9 mouse cellular contexts compared by ENCODE assay signal in genomic region chr13:54054962-54055361, GRCm38 (mm10). TPM values are rescaled to one million over a fixed set of nuclear protein-coding genes. Genes with fewer than 3 reads are reported as not detected.
A peak's percentile ranks its signal among the peaks of the same experiment; 100 is the strongest.
DNase-seq lines count a peak whose midpoint lies in the region; ATAC-seq and TF ChIP-seq lines count a peak whose summit lies in the region.
"Had no signal": no experiment of that assay in that cellular context is flagged by ENCODE, and none has a peak within 500 bp of the region (broad histone marks: within the 10 kb centered on the region; RNA-seq: fewer than 3 reads in every experiment).

No protein-coding gene starts in this region.

- WGBS in thymus, adult 2 months, result 4% methylated on average over 20 of the region's 20 CpGs
- under 1% methylated on average over 20 of the region's 20 CpGs for WGBS in limb, embryonic 14.5 days
- WGBS in stomach, embryonic 15.5 days, result under 1% methylated on average over 20 of the region's 20 CpGs

- H3K36me3 ChIP-seq in thymus, adult 2 months (ENCODE audit: control insufficient read depth, insufficient read depth, low read length), result no peaks in the 10 kb centered on the region
- H3K36me3 ChIP-seq in limb, embryonic 14.5 days (ENCODE audit: control insufficient read depth, insufficient read depth, low read length), result no peaks in the 10 kb centered on the region
- no peaks in the 10 kb centered on the region for H3K36me3 ChIP-seq in stomach, embryonic 15.5 days

- no peak overlapping the region for H3K4me3 ChIP-seq in thymus, adult 2 months (ENCODE audit: control insufficient read depth, insufficient read depth, low read length)
- peak overlapping the region; percentile 42 for H3K4me3 ChIP-seq in limb, embryonic 14.5 days (replicated peaks; ENCODE audit: low read length)
- peak overlapping the region; percentile 45 for H3K4me3 ChIP-seq in stomach, embryonic 15.5 days (replicated peaks)
- H3K4me3 ChIP-seq: erythroblast, embryonic 14.5 days had no signal

- no peak for ATAC-seq in limb, embryonic 14.5 days (ENCODE audit: low FRiP score, low read depth)
- ATAC-seq in stomach, embryonic 15.5 days (ENCODE audit: insufficient read depth, low FRiP score, low read depth), result no peak
- ATAC-seq in monocyte, adult 5-6 weeks (replicated peaks; ENCODE audit: insufficient number of reproducible peaks, low FRiP score, low TSS enrichment, poor library complexity, severe bottlenecking), result no peak

- TF ChIP-seq CTCF in thymus, adult 2 months (IDR thresholded peaks at IDR 0.05; ENCODE audit: borderline replicate concordance, control insufficient read depth, extremely low read depth, insufficient read depth, low read length, poor library complexity), result no peak

- no peak for TF ChIP-seq POLR2A in thymus, adult 2 months (IDR thresholded peaks at IDR 0.05; ENCODE audit: control insufficient read depth, extremely low read depth, insufficient read depth, low read length, poor library complexity)
- no peak for TF ChIP-seq POLR2A in limb, embryonic 14.5 days (IDR thresholded peaks at IDR 0.05; ENCODE audit: borderline replicate concordance, extremely low read depth, insufficient read depth, insufficient read length)

- peak overlapping the region; percentile 77 for H3K4me2 ChIP-seq in limb, embryonic 14.5 days (replicated peaks; ENCODE audit: low read depth, low read length, severe bottlenecking)
- peak overlapping the region; percentile 95 for H3K4me2 ChIP-seq in stomach, embryonic 15.5 days

- no peak overlapping the region for H3K9ac ChIP-seq in limb, embryonic 14.5 days (ENCODE audit: low read depth, low read length, severe bottlenecking)
- no peak overlapping the region for H3K9ac ChIP-seq in stomach, embryonic 15.5 days

- peak; percentile 44 for DNase-seq in embryo, embryonic 10.5 days (ENCODE audit: low spot score)
- DNase-seq in embryo, embryonic 10 days (ENCODE audit: low spot score), result no peak
- DNase-seq in thymus, postnatal 14 days, result peak; percentile 19
- DNase-seq in thymus, adult 2 months, result no peak
- DNase-seq in limb, embryonic 14.5 days (ENCODE audit: low spot score), result no peak
- no peak for DNase-seq in adrenal gland, postnatal 36 days

- H3K9me3 ChIP-seq in limb, embryonic 14.5 days (ENCODE audit: control insufficient read depth, low read length), result no peaks in the 10 kb centered on the region
- no peaks in the 10 kb centered on the region for H3K9me3 ChIP-seq in stomach, embryonic 15.5 days

- H3K27ac ChIP-seq in thymus, adult 2 months (ENCODE audit: control insufficient read depth, insufficient read depth, low read length), result no peak overlapping the region
- H3K27ac ChIP-seq in limb, embryonic 14.5 days (replicated peaks; ENCODE audit: low read depth, low read length), result no peak overlapping the region
- no peak overlapping the region for H3K27ac ChIP-seq in stomach, embryonic 15.5 days

- no peaks in the 10 kb centered on the region for H3K4me1 ChIP-seq in thymus, adult 2 months (replicated peaks; ENCODE audit: control insufficient read depth, insufficient read depth, low read length)
- no peaks in the 10 kb centered on the region for H3K4me1 ChIP-seq in limb, embryonic 14.5 days (ENCODE audit: control insufficient read depth, insufficient read depth, low read length)
- no peaks in the 10 kb centered on the region for H3K4me1 ChIP-seq in stomach, embryonic 15.5 days

- no peaks in the 10 kb centered on the region; the same call in 1 of the 2 replicates for H3K27me3 ChIP-seq in thymus, adult 2 months (ENCODE audit: control insufficient read depth, insufficient read depth, low read length)
- peaks cover 45% of the 10 kb centered on the region for H3K27me3 ChIP-seq in limb, embryonic 14.5 days (ENCODE audit: control insufficient read depth, insufficient read depth, low read length)
- H3K27me3 ChIP-seq in stomach, embryonic 15.5 days (replicated peaks), result peaks cover 22% of the 10 kb centered on the region

RNA-seq across cellular contexts. Expression of gene Drd1, which starts 0.5 kb away (rescaled TPM):
- polyA plus RNA-seq in thymus, adult 2 months (2012; rRNA removed), result 0.04 TPM in 1 of 2 replicates, not detected in the other
- polyA plus RNA-seq in limb, embryonic 14.5 days (2012; rRNA removed), result 0.03 and 0.06 TPM in 2 replicates
- 0.06 and 0.19 TPM in 2 replicates for polyA plus RNA-seq in limb, embryonic 14.5 days (2014; fragmentation: Nextera tagmentation; extraction: Ambion mirVana)
- 0.18 and 0.21 TPM in 2 replicates for polyA plus RNA-seq in stomach, embryonic 15.5 days (2015; fragmentation: Nextera tagmentation; extraction: Ambion mirVana)
- total RNA-seq in adrenal gland, postnatal 36 days (2021), result under 1 TPM in 1 of 2 experiments, not detected in 1; 0.30 TPM
- not detected in 3 replicates for total RNA-seq in monocyte, adult 5-6 weeks (2017)
- polyA plus RNA-seq: erythroblast, embryonic 14.5 days had no signal

RNA-seq across cellular contexts. Expression of gene Sfxn1, which starts 16.7 kb away (rescaled TPM):
- 16.2 and 19.0 TPM in 2 replicates for polyA plus RNA-seq in thymus, adult 2 months (2012; rRNA removed)
- polyA plus RNA-seq in limb, embryonic 14.5 days (2012; rRNA removed), result 26.6 and 26.7 TPM in 2 replicates
- 49.9 and 51.6 TPM in 2 replicates for polyA plus RNA-seq in limb, embryonic 14.5 days (2014; fragmentation: Nextera tagmentation; extraction: Ambion mirVana)
- 63.8 and 72.6 TPM in 2 replicates for polyA plus RNA-seq in stomach, embryonic 15.5 days (2015; fragmentation: Nextera tagmentation; extraction: Ambion mirVana)
- total RNA-seq in adrenal gland, postnatal 36 days (2021), result 10 to 100 TPM; 58.4 to 71.8 TPM
- total RNA-seq in monocyte, adult 5-6 weeks (2017), result 8.5 to 25.4 TPM (median 10.1 TPM) in 3 replicates

Comparison
In these comparisons a context has a peak if more than half of its experiments do, and no peak if none do; other contexts are left out.
1. DNase-seq: peak in embryo, embryonic 10.5 days (single experiment) and thymus, postnatal 14 days (single experiment); none in embryo, embryonic 10 days (single experiment), thymus, adult 2 months (single experiment), limb, embryonic 14.5 days (single experiment) and adrenal gland, postnatal 36 days (0 of 2).